Comparison of ENCODE assay signal across 22 mouse cellular contexts in the genomic region with DNA sequence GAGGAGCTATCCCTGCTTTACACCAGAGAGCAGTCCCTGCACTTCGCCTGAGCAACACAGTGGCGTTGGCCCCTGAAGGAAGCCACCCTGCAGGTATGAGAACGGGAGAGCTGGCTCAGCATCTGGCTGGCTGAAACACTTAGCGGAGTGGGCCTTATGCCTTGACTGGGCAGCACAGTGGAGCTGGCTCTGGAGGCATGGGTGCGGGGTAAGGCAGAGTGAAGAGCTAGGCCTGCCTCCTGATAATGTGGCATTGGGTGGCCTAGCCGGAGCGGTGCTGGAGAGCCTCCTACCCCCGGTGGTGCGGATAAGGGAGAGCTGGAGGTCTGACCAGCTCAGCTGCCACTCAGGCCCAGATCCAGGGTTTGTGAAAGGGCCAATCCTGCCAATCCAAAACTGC. TPM values are rescaled to one million over a fixed set of nuclear protein-coding genes. Genes with fewer than 3 reads are reported as not detected.
A peak's percentile ranks its signal among the peaks of the same experiment; 100 is the strongest.
DNase-seq lines count a peak whose midpoint lies in the region; ATAC-seq and TF ChIP-seq lines count a peak whose summit lies in the region.
"Had no signal": no experiment of that assay in that cellular context is flagged by ENCODE, and none has a peak within 500 bp of the region (broad histone marks: within the 10 kb centered on the region; RNA-seq: fewer than 3 reads in every experiment).

No protein-coding gene starts in this region.

- TF ChIP-seq CTCF in liver, postnatal 0 days (IDR thresholded peaks at IDR 0.05; ENCODE audit: low read depth) = no peak

- DNase-seq in cerebellum, adult 11-12 months = peak; percentile 57
- DNase-seq in cerebellum, adult 9-10 months = no peak
- DNase-seq in cerebellum, postnatal 10 days = peak; percentile 60 to 71
- DNase-seq in cerebellum, postnatal 4 days (ENCODE audit: low spot score in 2 of 2) = no peak
- peak; percentile 22 for DNase-seq in ZHBTc4 (ENCODE audit: low read depth, low spot score)
- DNase-seq in liver, postnatal 0 days = no peak
- DNase-seq: adrenal gland, adult 8-10 months; adrenal gland, postnatal 36 days; B cell, adult 2 months; gastrocnemius, adult 2 months; gastrocnemius, postnatal 25 days; heart, postnatal 10 days; heart, postnatal 4 days; kidney, adult 18-20 months had no signal

- no peaks in the 10 kb centered on the region for H3K9me3 ChIP-seq in megakaryocyte, embryonic 14.5 days
- no peaks in the 10 kb centered on the region for H3K9me3 ChIP-seq in liver, postnatal 0 days (ENCODE audit: low read length)
- H3K9me3 ChIP-seq: forebrain, embryonic 10.5 days; hindbrain, embryonic 13.5 days; intestine, embryonic 15.5 days had no signal

- H3K4me1 ChIP-seq in megakaryocyte, embryonic 14.5 days = peaks cover 15% of the 10 kb centered on the region; the same call in 1 of the 2 replicates
- no peaks in the 10 kb centered on the region for H3K4me1 ChIP-seq in liver, postnatal 0 days (ENCODE audit: insufficient read depth)
- H3K4me1 ChIP-seq: forebrain, embryonic 10.5 days; hindbrain, embryonic 13.5 days; intestine, embryonic 15.5 days had no signal

- no peak for TF ChIP-seq EP300 in liver, postnatal 0 days (IDR thresholded peaks at IDR 0.05; ENCODE audit: low read depth)

- H3K27ac ChIP-seq in liver, postnatal 0 days (ENCODE audit: low read depth) = no peak overlapping the region
- H3K27ac ChIP-seq: forebrain, embryonic 10.5 days; gastrocnemius, adult 2 months; hindbrain, embryonic 13.5 days; intestine, embryonic 15.5 days had no signal

- WGBS in liver, postnatal 0 days (ENCODE audit: insufficient replicate concordance) = 85% methylated on average over 9 of the region's 9 CpGs

- H3K4me3 ChIP-seq in megakaryocyte, embryonic 14.5 days (replicated peaks) = peak overlapping the region; percentile 26
- H3K4me3 ChIP-seq in liver, postnatal 0 days (ENCODE audit: low read depth, low read length) = no peak overlapping the region
- H3K4me3 ChIP-seq: erythroblast, embryonic 14.5 days; forebrain, embryonic 10.5 days; gastrocnemius, adult 2 months; hindbrain, embryonic 13.5 days; intestine, embryonic 15.5 days had no signal

- no peak overlapping the region for H3K4me2 ChIP-seq in liver, postnatal 0 days (ENCODE audit: low read depth, low read length)
- H3K4me2 ChIP-seq: hindbrain, embryonic 13.5 days; intestine, embryonic 15.5 days had no signal

- no peaks in the 10 kb centered on the region for H3K36me3 ChIP-seq in megakaryocyte, embryonic 14.5 days (replicated peaks; ENCODE audit: low read length)
- H3K36me3 ChIP-seq in liver, postnatal 0 days (replicated peaks; ENCODE audit: insufficient read depth, low read length) = no peaks in the 10 kb centered on the region
- H3K36me3 ChIP-seq: forebrain, embryonic 10.5 days; intestine, embryonic 15.5 days had no signal

- no peak overlapping the region for H3K9ac ChIP-seq in liver, postnatal 0 days (replicated peaks)
- H3K9ac ChIP-seq: hindbrain, embryonic 13.5 days; intestine, embryonic 15.5 days had no signal

- no peak for ATAC-seq in megakaryocyte, adult 5-6 weeks (ENCODE audit: poor library complexity, severe bottlenecking)
- no peak for ATAC-seq in liver, postnatal 0 days
- ATAC-seq: CD4-positive, CD25-positive, alpha-beta regulatory T cell, adult 4 months; forebrain, embryonic 14.5 days; intestine, embryonic 15.5 days had no signal

- peaks cover 13% of the 10 kb centered on the region for H3K27me3 ChIP-seq in megakaryocyte, embryonic 14.5 days (replicated peaks)
- H3K27me3 ChIP-seq in liver, postnatal 0 days (ENCODE audit: insufficient read depth, low read length) = no peaks in the 10 kb centered on the region
- H3K27me3 ChIP-seq: hindbrain, embryonic 13.5 days; intestine, embryonic 15.5 days had no signal

RNA-seq across cellular contexts. Expression of gene Chmp3, which starts 15.8 kb away (rescaled TPM):
- 7.6 and 33.8 TPM in 2 replicates for polyA plus RNA-seq in megakaryocyte, embryonic 14.5 days (2012; ENCODE audit: insufficient read depth, low replicate concordance)
- 45.7 and 54.8 TPM in 2 replicates for total RNA-seq in megakaryocyte, adult 5-6 weeks (2015)
- 172 and 215 TPM in 2 replicates for total RNA-seq in megakaryocyte, adult 5-6 weeks (2017)
- polyA plus RNA-seq in liver, postnatal 0 days (2015; fragmentation: Nextera tagmentation; extraction: Ambion mirVana) = 32.8 and 34.9 TPM in 2 replicates

RNA-seq across cellular contexts. Expression of gene Rnf103, which starts 34.1 kb away (rescaled TPM):
- polyA plus RNA-seq in megakaryocyte, embryonic 14.5 days (2012; ENCODE audit: insufficient read depth, low replicate concordance) = 7.3 and 27.6 TPM in 2 replicates
- 14.6 and 17.5 TPM in 2 replicates for total RNA-seq in megakaryocyte, adult 5-6 weeks (2015)
- 16.4 and 18.5 TPM in 2 replicates for total RNA-seq in megakaryocyte, adult 5-6 weeks (2017)
- polyA plus RNA-seq in liver, postnatal 0 days (2015; fragmentation: Nextera tagmentation; extraction: Ambion mirVana) = 24.0 and 28.0 TPM in 2 replicates

Comparison
In these comparisons a context has a peak if more than half of its experiments do, and no peak if none do; other contexts are left out.
1. DNase-seq: peak in cerebellum, adult 11-12 months (single experiment), cerebellum, postnatal 10 days (2 of 2) and ZHBTc4 (single experiment); none in cerebellum, adult 9-10 months (single experiment), cerebellum, postnatal 4 days (0 of 2) and liver, postnatal 0 days (single experiment).